Mouse (Mus musculus) C2C12 (cell line): Measurements from ENCODE around the gene Pot1a. TPM values are rescaled to one million over a fixed set of nuclear protein-coding genes. Genes with fewer than 3 reads are reported as not detected.

ENCODE experiments used
- H3K27me3 ChIP-seq: one replicate; pipeline ENCODE4 v1.6.1; 2011; ENCODE audit not compliant: control insufficient read depth, insufficient read depth, insufficient read length
- H3K36me3 ChIP-seq: one replicate; pipeline ENCODE4 v1.6.1; 2011; ENCODE audit not compliant: control insufficient read depth, insufficient read depth
- H3K4me3 ChIP-seq: one replicate; pipeline ENCODE4 v1.5.1; 2011; ENCODE audit warnings: mild to moderate bottlenecking, control low read depth; ENCODE audit not compliant: poor library complexity, insufficient read depth, severe bottlenecking
- H3K79me2 ChIP-seq: one replicate; pipeline ENCODE4 v1.6.1; 2011; ENCODE audit not compliant: control insufficient read depth, insufficient read depth
- H3K79me3 ChIP-seq: one replicate; pipeline ENCODE4 v1.6.1; 2011; ENCODE audit warnings: low read depth, control low read depth
- H3ac ChIP-seq: one replicate; pipeline ENCODE3; 2011; ENCODE audit warnings: low read depth; ENCODE audit not compliant: control insufficient read depth, insufficient read length
- CEBPB ChIP-seq: IDR thresholded peaks from one replicate; pipeline ENCODE4 v1.6.1; 2011; ENCODE audit warnings: low read depth, mild to moderate bottlenecking, control low read depth, moderate library complexity
- CTCF ChIP-seq: IDR thresholded peaks from one replicate; pipeline ENCODE4 v1.5.1; 2011; ENCODE audit not compliant: control insufficient read depth, insufficient read depth, insufficient read length
- FOSL1 ChIP-seq: IDR thresholded peaks from one replicate; pipeline ENCODE4 v1.8.0; 2011; ENCODE audit warnings: mild to moderate bottlenecking, low read length; ENCODE audit not compliant: poor library complexity, insufficient read depth, severe bottlenecking
- MAX ChIP-seq: IDR thresholded peaks from one replicate; pipeline ENCODE4 v1.6.1; 2011; ENCODE audit warnings: mild to moderate bottlenecking, control low read depth
- MYOD1 ChIP-seq: IDR thresholded peaks from one replicate; pipeline ENCODE4 v1.6.1; 2011; ENCODE audit warnings: low read depth; ENCODE audit not compliant: control insufficient read depth, insufficient read length
- MYOG ChIP-seq: IDR thresholded peaks from one replicate; pipeline ENCODE4 v1.6.1; 2011; ENCODE audit not compliant: control insufficient read depth, insufficient read length; ENCODE audit errors: extremely low read depth
- USF1 ChIP-seq: IDR thresholded peaks from one replicate; pipeline ENCODE4 v1.6.1; 2011; ENCODE audit warnings: low read depth, mild to moderate bottlenecking, control low read depth, moderate library complexity
- polyA plus RNA-seq: library from polyadenylated mRNA; unstranded; fragments of >200 nt; fragmentation: generic; extraction: Trizol; gene quantifications from one replicate; pipeline ENCODE4 v1.2.1, GENCODE M21; 2012; ENCODE audit warnings: missing spikeins

Pot1a gene
- polyA plus RNA-seq, 1 experiment, result 5.0 TPM

- H3K36me3 ChIP-seq, result peaks cover 7% of the 10 kb centered on the region
- no peak for TF ChIP-seq MYOG
- no peak for TF ChIP-seq USF1
- no peak for TF ChIP-seq FOSL1
- no peak for TF ChIP-seq MYOD1
- TF ChIP-seq MAX, result no peak
- TF ChIP-seq CTCF, result no peak
- TF ChIP-seq CEBPB, result no peak
- no peaks in the 10 kb centered on the region for H3K27me3 ChIP-seq
- no peaks in the 10 kb centered on the region for H3K79me3 ChIP-seq
- no peak overlapping the region for H3ac ChIP-seq
- no peaks in the 10 kb centered on the region for H3K79me2 ChIP-seq
- H3K4me3 ChIP-seq, result no peak overlapping the region
Measured at GRCm38 (mm10) chr6:25767552-25767951, 41.5 kb downstream of the Pot1a start.

DNA sequence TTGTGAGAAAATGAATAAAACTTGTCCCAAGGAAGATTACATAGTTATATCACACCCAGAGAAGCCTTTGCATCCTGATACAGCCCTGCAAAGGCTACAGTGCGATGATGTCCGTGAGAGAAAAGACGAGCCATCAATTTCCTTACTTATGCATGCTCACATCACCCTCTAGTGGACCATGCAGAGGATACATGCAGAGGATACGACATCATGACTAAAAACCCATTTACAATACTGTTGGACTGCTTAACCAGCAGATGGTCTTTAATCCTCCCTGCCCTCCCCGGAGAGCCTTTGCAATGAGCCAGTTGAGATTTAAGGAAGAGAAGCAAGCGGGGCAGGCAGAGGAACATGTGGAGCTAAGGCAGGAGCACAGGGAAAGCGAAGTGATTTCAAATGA, 42.0 kb downstream of the Pot1a start:
- Histone ChIP-seq H3K36me3 (peaks cover 7% of the 10 kb centered on the region), H3K79me3 (no peaks in the 10 kb centered on the region), H3K27me3 (no peaks in the 10 kb centered on the region), H3K79me2 (no peaks in the 10 kb centered on the region), H3ac (no peak overlapping the region), H3K4me3 (no peak overlapping the region)
- TF ChIP-seq FOSL1, result no peak
- no peak for TF ChIP-seq CTCF
- TF ChIP-seq MYOG, result no peak
- no peak for TF ChIP-seq MAX
- no peak for TF ChIP-seq USF1
- TF ChIP-seq MYOD1, result no peak
- no peak for TF ChIP-seq CEBPB

- Histone ChIP-seq H3K79me2 (no peaks in the 10 kb centered on the region), H3K79me3 (no peaks in the 10 kb centered on the region), H3K4me3 (no peak overlapping the region), H3ac (no peak overlapping the region), H3K36me3 (peaks cover 7% of the 10 kb centered on the region), H3K27me3 (no peaks in the 10 kb centered on the region)
- TF ChIP-seq MAX (no peak), CTCF (no peak), FOSL1 (no peak), CEBPB (no peak), USF1 (no peak), MYOG (no peak), MYOD1 (no peak)
Measured at GRCm38 (mm10) chr6:25766283-25766682, 42.8 kb downstream of the Pot1a start.

GRCm38 (mm10) chr6:25752651-25753050, 56.4 kb downstream of the Pot1a start:
- Histone ChIP-seq H3K36me3 (peaks cover 24% of the 10 kb centered on the region), H3K4me3 (no peak overlapping the region), H3K79me2 (no peaks in the 10 kb centered on the region), H3ac (no peak overlapping the region), H3K27me3 (no peaks in the 10 kb centered on the region), H3K79me3 (no peaks in the 10 kb centered on the region)
- TF ChIP-seq CEBPB, result no peak
- no peak for TF ChIP-seq MYOG
- TF ChIP-seq MYOD1, result no peak
- no peak for TF ChIP-seq CTCF
- no peak for TF ChIP-seq USF1
- no peak for TF ChIP-seq FOSL1
- TF ChIP-seq MAX, result no peak

- TF ChIP-seq CEBPB (no peak), MAX (no peak), MYOG (no peak), CTCF (no peak), MYOD1 (no peak), FOSL1 (no peak), USF1 (no peak)
- Histone ChIP-seq H3K79me2 (no peaks in the 10 kb centered on the region), H3K27me3 (no peaks in the 10 kb centered on the region), H3K4me3 (no peak overlapping the region), H3ac (no peak overlapping the region), H3K36me3 (no peaks in the 10 kb centered on the region), H3K79me3 (no peaks in the 10 kb centered on the region)
Measured at GRCm38 (mm10) chr6:25736533-25736932, 72.5 kb downstream of the Pot1a start.

DNA sequence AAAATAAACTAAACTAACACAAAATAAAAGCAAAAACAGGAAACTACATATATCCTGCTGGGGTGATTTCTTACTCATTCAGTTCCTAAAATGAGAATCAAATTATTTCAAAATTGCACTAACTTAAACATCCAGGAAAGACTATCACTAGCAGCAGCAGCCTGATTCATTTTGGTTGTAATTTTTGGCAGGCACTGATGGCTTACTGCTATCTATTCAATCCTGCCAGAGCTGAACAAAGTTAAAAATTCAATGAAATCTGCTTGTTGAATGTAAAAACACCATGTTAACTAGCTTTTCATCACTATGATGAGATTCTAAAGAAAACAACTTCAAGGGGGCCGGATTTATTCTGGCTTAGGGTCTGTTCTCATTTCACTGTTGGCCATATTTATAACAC, 82.5 kb downstream of the Pot1a start:
- Histone ChIP-seq H3K4me3 (no peak overlapping the region), H3ac (no peak overlapping the region), H3K36me3 (no peaks in the 10 kb centered on the region), H3K79me3 (no peaks in the 10 kb centered on the region), H3K79me2 (no peaks in the 10 kb centered on the region), H3K27me3 (no peaks in the 10 kb centered on the region)
- TF ChIP-seq MAX, result no peak
- no peak for TF ChIP-seq CEBPB
- TF ChIP-seq FOSL1, result no peak
